Mouse (Mus musculus) embryonic fibroblast, embryonic 13.5 days (primary cell): ENCODE results near the gene Cxcl12. TPM values are rescaled to one million over a fixed set of nuclear protein-coding genes. Genes with fewer than 3 reads are reported as not detected.

ENCODE experiments used
- H3K27ac ChIP-seq: 2 replicates; pipeline ENCODE4 v1.5.1; 2012; ENCODE audit warnings: low read length, control low read depth, inconsistent platforms; ENCODE audit not compliant: insufficient read depth
- H3K4me1 ChIP-seq: 2 replicates; pipeline ENCODE4 v1.6.1; 2011; ENCODE audit warnings: low read length; ENCODE audit not compliant: control insufficient read depth, insufficient read depth
- H3K4me3 ChIP-seq: 2 replicates; pipeline ENCODE4 v1.5.1; 2011; ENCODE audit warnings: mild to moderate bottlenecking, control low read depth, low read length; ENCODE audit not compliant: insufficient read depth
- CTCF ChIP-seq: IDR thresholded peaks from 2 replicates; pipeline ENCODE4 v1.5.1; 2011; ENCODE audit warnings: mild to moderate bottlenecking, control low read depth, low read length, moderate library complexity, borderline replicate concordance; ENCODE audit not compliant: insufficient read depth
- POLR2A ChIP-seq: IDR thresholded peaks from 2 replicates; pipeline ENCODE4 v1.6.1; 2011; ENCODE audit warnings: low read depth, mild to moderate bottlenecking, control low read depth, low read length, moderate library complexity
- polyA plus RNA-seq: library from polyadenylated mRNA; stranded (reverse); fragments of >200 nt; gene quantifications from 2 replicates; pipeline ENCODE4 v1.2.4, GENCODE M21; 2011; ENCODE audit warnings: low read depth; ENCODE audit not compliant: missing spikeins, insufficient read length

The Cxcl12 gene
- polyA plus RNA-seq, 1 experiment: 575 TPM

DNA sequence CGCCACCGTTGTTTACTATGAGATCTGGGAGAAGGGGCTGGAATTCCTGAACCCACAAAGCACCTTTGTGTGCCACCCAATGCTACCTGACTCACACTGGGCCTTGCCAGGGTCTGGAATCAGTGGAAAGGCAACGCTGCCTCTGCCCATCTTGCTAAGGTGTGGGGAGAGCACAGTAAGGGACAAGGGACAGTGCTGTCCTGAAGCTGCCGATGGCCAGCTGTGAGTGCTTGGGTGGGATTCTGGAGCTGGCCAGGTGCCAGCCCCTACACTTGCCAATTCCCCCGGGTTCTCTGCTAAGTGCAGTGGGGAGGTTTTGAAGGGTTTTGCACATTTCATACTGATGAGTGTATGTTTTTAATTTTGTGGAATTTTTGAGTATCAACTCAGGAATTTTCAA lies 15.3 kb upstream of the Cxcl12 start:
- peaks cover 22% of the 10 kb centered on the region for H3K4me1 ChIP-seq
- H3K4me3 ChIP-seq: no peak overlapping the region
- H3K27ac ChIP-seq: no peak overlapping the region
- TF ChIP-seq POLR2A (no peak), CTCF (no peak)

DNA sequence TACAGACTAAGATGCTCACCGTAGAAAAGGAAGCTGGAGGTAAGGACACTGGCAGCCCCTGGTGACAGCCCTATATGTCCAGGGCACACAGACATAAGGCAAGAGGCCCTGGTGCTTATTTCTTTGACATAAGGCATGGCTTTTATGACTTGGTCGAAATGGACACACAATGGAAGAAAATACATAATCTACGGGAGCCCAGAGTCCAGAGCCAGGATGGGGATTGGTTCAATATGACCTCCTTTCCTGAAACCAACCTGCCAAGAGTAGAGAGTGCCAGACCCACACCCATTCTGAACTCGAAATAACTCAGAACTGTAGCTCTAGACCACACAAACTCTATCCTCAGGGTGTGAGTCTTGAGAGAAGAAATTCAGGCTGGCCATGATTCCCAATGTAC lies 11.5 kb upstream of the Cxcl12 start:
- Histone ChIP-seq H3K4me1 (peaks cover 19% of the 10 kb centered on the region), H3K4me3 (no peak overlapping the region), H3K27ac (no peak overlapping the region)
- TF ChIP-seq CTCF: no peak
- TF ChIP-seq POLR2A: no peak

DNA sequence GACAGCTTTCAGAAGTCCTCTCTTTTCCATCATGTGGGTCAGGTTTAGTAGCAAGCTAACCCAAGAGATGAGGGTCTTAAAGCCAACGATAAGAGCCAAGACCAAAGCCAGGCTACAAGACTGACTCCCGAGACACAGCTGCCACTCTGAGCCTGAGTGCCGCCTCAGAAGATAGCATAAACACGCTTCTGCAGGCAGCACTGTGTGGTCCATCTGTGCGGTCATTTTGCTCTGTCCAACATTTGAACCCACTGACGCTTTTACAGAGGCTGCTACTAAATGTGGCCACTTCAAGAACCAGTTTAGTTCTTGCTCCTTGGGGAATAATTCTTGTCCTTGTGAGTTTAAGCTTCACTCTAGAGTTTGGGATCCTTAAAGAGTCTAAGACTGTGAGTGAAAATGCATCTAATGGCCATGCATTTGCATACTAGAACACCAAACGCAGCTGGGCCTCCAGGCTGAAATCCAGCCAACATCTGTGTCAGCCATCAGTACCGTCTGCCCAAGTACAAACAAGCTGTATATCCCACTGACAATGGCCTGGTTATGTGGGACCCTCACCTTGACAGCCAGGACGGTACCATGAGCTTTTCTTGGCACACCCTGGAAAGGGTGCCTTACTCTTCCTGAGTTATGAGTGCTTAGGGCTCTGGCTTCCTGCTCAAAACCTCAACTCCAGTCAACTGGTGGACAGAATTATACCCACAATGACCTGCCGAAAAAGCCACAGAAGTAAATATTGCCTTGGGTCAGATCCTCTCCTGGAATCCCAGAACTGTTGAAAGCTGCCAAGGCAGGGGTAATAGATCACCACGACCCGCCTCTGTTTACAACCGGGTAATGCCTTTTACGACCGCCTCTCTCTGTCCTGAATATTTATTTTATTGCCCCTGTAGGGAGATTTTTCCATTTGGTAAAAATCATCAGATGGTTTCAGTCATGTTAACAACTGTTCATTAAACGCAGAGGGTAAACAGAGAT lies 8.3 kb upstream of the Cxcl12 start:
- Histone ChIP-seq H3K4me3 (no peak overlapping the region), H3K4me1 (no peaks in the 10 kb centered on the region), H3K27ac (no peak overlapping the region)
- TF ChIP-seq CTCF: no peak
- TF ChIP-seq POLR2A: no peak

DNA sequence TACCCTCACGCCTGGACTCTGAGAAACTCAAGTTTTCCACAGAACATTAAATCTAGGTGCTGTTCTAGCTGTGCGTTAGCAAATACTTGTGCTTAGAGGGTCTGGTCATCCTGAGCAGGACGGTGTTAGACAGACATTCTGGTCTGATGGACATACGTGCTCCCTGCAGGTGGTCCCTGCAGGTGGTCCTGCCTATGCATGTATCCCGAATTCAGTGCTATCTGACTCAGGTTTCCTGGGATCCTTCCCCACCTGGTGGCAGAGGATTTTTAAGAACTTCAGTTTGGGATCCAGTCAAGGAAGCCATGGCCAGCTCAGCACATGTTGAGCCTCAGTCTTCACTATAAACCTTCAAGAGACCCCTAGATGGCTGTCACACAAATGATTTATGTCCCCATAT lies 4.8 kb upstream of the Cxcl12 start:
- TF ChIP-seq CTCF (no peak), POLR2A (no peak)
- H3K4me1 ChIP-seq: no peaks in the 10 kb centered on the region
- no peak overlapping the region for H3K4me3 ChIP-seq
- H3K27ac ChIP-seq: no peak overlapping the region

DNA sequence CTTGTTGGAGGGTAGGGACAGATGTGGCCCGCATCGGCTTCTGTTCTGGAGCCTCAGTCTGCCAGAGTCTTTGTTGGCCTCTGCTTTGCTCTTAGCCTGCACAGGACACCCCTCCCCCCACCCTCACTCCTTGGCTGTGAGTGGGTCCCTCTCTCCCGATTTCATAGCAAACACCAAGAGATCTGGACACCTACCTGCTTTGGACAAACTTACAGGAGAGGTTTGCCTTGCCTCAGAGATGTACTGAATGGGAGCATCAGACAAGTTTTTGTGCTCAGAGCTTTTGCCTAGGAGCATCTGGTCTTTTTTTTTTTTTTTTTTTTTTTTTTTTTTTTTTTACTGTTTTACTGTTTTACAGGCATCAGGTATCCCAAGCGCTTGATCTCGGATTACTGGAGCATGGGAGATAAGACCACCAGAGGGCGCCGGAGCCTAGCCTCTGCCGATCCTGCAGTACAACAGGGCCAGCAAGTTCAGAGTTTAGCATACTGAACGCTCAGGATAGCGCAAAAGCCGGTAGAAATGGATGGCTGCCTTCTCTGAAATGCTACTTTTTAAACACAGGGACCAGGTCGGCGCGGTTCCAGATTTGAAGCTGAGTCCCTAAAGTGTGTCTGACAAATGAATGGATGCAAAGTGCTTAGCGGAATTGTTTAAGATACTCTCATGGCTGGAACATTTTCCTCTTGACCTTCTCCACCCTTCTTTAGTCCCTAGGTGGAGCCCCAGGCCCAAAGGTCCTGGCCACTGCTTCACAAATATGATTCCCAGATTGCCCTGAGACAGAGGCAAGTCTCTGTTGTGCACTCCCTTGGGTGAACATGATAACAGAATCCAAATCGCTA lies 1.5 kb upstream of the Cxcl12 start:
- Histone ChIP-seq H3K27ac (no peak overlapping the region), H3K4me1 (no peaks in the 10 kb centered on the region), H3K4me3 (no peak overlapping the region)
- TF ChIP-seq CTCF (peak; percentile 69), POLR2A (no peak)

DNA sequence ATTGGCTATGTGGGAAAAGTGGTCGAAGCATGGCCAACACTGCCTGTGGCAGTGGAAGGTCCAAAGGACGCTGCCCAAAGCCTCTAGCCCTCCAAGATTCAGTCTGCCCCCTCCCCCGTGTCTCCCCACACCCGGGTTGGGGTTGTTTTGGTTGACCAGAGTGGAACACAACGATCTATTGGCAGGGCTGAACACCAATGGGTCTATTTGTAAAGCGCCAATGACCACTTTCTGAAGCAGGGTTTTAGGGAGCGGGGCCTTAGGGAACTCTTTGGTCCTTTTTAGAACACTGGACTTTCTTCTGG lies 957 bp upstream of the Cxcl12 start:
- Histone ChIP-seq H3K4me3 (no peak overlapping the region), H3K27ac (no peak overlapping the region), H3K4me1 (no peaks in the 10 kb centered on the region)
- TF ChIP-seq CTCF: no peak
- no peak for TF ChIP-seq POLR2A

DNA sequence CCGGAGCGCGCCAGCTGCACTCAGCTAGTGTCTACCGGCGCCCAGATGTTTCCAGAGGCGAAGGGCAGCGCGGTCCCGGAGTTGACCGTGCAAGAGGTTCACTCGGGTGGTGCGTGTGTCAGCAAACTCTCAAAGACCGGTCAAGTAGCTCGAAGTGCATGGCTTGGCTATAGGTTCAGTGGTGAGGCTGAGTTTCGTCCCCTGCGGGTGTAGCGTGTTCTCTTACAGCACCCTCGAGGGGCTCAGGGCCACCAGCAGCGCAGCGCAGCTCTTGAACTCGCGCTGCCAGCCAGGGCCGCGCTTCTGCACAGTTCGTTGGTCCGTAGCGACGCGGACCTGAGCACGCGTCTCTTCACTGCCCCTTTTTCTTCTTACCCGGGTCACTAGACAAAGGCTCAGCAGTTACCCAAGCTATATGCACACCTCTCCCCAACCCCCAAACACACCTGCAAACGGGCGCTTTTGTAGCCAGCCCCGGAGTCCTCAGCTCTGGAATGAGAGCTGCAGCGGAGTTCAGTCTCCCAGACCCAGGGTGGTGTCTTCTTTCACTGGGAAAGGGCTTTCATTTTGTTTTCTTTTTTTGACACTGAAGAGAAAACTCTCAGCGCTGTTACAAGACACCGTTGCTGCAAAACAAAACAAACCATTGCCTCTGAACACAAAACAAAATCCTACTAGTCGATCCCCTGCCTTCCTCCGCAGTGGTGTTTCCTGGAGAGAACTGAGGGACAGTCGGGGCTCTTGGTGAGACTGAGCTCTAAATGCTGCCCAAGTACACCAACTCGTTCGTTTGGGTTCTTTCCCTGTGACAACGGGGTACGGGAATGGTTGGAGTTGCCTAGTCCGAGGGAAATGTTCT lies 945 bp downstream of the Cxcl12 start:
- Histone ChIP-seq H3K4me3 (peak overlapping the region; percentile 63), H3K27ac (peak overlapping the region; percentile 6), H3K4me1 (no peaks in the 10 kb centered on the region)
- TF ChIP-seq POLR2A (peak; percentile 46; the same call in 1 of the 2 replicates), CTCF (no peak)

DNA sequence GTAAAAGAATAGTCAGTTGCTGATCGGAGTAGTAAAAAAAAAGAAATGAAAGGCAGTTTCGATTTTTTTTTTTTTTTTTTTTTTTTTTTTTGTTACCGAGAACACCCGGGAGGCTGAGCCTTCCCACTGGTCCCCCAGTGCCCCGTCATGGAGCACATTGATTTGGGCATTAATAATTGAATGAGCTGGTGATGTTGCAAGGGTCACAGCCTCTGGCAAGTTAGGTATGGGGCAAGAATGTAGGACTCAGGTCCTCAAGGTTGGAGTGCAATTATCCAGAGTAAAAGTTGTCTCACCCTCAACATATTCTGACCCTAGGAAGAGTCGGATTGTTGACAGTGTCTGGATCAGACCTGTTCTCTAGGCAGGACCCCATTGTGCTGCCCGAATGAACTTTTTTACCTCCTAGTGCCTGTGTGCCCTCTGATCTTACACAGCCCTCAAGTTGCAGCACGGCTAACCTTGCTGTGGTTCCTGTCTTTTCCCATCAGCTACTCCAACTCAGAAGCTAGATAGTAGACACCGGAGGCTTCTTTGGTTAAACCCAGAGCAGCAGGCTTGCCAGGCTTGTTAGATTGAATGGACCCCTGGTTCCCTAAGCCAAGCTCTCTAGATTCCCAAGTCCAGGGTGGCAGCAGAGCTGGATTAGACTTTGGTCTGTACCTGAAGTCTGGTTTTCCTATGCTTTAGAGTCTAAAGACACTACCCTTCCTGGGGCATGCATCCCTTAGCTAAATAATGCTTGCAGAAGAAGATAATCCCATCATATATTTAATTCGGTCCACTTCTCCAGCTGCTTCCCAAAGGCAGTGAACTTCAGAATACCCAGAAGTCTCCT lies 1.8 kb downstream of the Cxcl12 start:
- peak overlapping the region; percentile 28; the same call in 1 of the 2 replicates for H3K27ac ChIP-seq
- TF ChIP-seq POLR2A: no peak; the same call in none of the 2 replicates
- TF ChIP-seq CTCF: no peak

More for the DNA sequence above, 1.8 kb downstream of the Cxcl12 start:
- H3K4me1 ChIP-seq: no peaks in the 10 kb centered on the region
- H3K4me3 ChIP-seq: peak overlapping the region; percentile 63
